Mouse (Mus musculus) ovary, adult 10 weeks (tissue): ENCODE measurements around the gene Gm11034. TPM values are rescaled to one million over a fixed set of nuclear protein-coding genes. Genes with fewer than 3 reads are reported as not detected.

ENCODE experiments used
- polyA plus RNA-seq: library from polyadenylated mRNA; stranded (reverse); fragments of 350-450 nt; fragmentation: Illumina TruSeq; extraction: RNeasy Lipid Tissue Mini Kit (QIAGEN cat#74804); gene quantifications from one replicate; pipeline ENCODE4 v1.2.3, GENCODE M21; 2014

Gm11034 gene
- not detected for polyA plus RNA-seq

GRCm38 (mm10) chr8:72213536-72213935, at the start of gene Gm11034:
Gene Gm11034, minus strand, starts transcription at chr8:72213636.

GRCm38 (mm10) chr8:72239499-72240402, 26.3 kb upstream of the Gm11034 start, which contains the start of gene Ap1m1:
Gene Ap1m1, plus strand, starts transcription at chr8:72240018.

DNA sequence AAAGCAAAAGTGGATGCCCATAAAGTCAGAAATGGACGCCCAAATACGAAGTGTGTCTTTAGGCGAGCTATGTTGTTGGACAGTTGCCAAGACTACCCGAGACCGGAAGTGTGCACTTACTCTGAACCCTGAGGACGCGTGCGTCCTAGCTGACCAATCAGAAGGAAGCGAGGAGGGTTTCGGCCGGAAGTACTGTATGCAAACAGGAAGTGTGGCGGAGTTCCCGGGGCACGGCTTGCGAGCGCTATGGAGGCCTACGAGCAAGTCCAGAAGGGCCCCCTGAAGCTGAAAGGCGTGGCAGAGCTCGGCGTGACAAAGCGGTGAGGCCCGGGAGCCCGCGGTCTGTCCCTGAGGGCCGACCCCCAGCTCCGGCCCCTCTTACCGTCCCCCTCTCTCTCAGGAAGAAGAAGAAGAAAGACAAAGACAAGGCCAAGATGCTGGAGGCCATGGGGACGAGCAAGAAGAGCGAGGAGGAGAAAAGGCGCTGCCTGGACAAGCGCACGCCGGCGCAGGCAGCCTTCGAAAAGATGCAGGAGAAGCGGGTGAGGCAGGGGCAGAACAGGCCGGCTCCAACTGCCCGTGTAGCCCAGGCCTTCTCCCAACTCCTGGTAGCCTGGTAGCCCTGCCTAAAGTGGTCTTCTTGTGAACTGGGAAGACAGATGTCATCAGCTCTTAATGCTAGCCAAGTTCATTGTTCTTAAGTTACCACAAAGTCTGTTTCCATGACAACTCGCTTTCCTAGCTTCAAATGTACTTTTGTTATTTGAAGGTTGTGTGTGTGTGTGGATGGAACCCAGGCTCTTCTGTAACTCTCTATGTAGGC, 6.3 kb upstream of the Gm11034 start, which contains the start of gene Fam32a:
TSS of gene Fam32a (plus strand) at position 190 of the 823 bp plus-strand sequence.

GRCm38 (mm10) chr8:72212751-72213150, 685 bp downstream of the Gm11034 start, which contains the start of gene Cib3:
Gene Cib3, minus strand, starts transcription at chr8:72212837.

GRCm38 (mm10) chr8:72189417-72190214, 23.8 kb downstream of the Gm11034 start, which contains the start of gene Hsh2d:
Gene Hsh2d, plus strand, starts transcription at chr8:72189638.

Other genes with a start within 250 kb of the Gm11034 start
- not detected for gene Cyp4f18, start 204.0 kb downstream of the Gm11034 start, polyA plus RNA-seq
- gene Olfr372, start 172.4 kb downstream of the Gm11034 start, polyA plus RNA-seq = not detected
- gene Olfr373, start 130.5 kb downstream of the Gm11034 start, polyA plus RNA-seq = not detected
- gene Olfr374, start 106.6 kb downstream of the Gm11034 start, polyA plus RNA-seq = not detected
- gene Tpm4, start 78.7 kb downstream of the Gm11034 start, polyA plus RNA-seq = 645 TPM
- gene Rab8a, start 52.4 kb downstream of the Gm11034 start, polyA plus RNA-seq = 45.2 TPM
- not detected for gene Hsh2d, start 24.0 kb downstream of the Gm11034 start, polyA plus RNA-seq
- not detected for gene Cib3, start 799 bp downstream of the Gm11034 start, polyA plus RNA-seq
- 71.7 TPM for gene Fam32a, start 6.1 kb upstream of the Gm11034 start, polyA plus RNA-seq
- gene Ap1m1, start 26.4 kb upstream of the Gm11034 start, polyA plus RNA-seq = 17.5 TPM
- 3.6 TPM for gene Gm10282, start 91.6 kb upstream of the Gm11034 start, polyA plus RNA-seq
- gene Klf2, start 105.4 kb upstream of the Gm11034 start, polyA plus RNA-seq = 13.2 TPM
- 37.0 TPM for gene Eps15l1, start 207.8 kb upstream of the Gm11034 start, polyA plus RNA-seq
- gene Calr3, start 230.2 kb upstream of the Gm11034 start, polyA plus RNA-seq = 5.4 TPM
- 0.80 TPM for gene 1700030K09Rik, start 230.2 kb upstream of the Gm11034 start, polyA plus RNA-seq